Mouse (Mus musculus): ENCODE measurements at regions not wholly inside any gene's neighbourhood (a gene's known extent, or its start where the extent isn't known, plus 50 kb on each side); places are given as distances from the start of the nearest gene placed in this dataset.
A peak's percentile ranks its signal among the peaks of the same experiment; 100 is the strongest.

GRCm38 (mm10) chr3:57910020-57910419 lies 62.1 kb upstream of the Pfn2 start:
- no peak for DNase-seq (ENCODE audit: low spot score in 2 of 2)

GRCm38 (mm10) chr3:57911831-57912596 lies 64.1 kb upstream of the Pfn2 start:
- DNase-seq (ENCODE audit: low spot score in 2 of 2): no peak

DNA sequence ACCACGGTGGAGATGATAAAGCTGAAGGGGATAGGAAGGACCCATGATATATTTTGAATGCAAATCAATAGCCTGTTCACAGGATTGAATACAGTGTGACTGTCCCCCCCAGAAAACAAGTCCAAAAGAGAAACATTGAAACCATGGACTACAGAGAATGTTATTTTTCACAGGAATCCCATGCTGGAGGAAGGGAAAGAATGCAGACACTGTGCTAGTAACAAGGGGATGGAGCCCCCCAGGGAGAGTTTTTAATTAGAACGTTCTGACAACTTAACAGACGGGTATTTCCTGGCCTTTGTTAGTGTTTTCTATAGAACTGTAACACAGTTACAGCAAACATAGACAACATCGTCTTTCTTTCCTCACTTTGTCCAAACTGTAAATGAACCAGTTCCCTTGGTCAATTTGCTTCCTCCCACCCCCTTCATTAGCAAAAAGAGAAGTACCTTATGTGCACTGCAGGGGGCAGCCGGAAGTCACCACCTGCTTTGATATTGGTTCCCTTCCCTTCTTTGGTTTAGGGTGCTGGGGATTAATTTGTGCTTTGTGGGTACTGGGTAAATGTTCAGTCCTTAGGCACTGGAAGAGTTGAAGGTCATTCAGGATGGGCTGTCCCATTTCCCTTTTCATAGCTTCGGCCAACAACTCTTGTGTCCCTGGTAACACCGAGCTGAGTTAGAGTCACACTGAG lies 64.9 kb upstream of the Pfn2 start:
- no peak for DNase-seq (ENCODE audit: low spot score in 2 of 2)

DNA sequence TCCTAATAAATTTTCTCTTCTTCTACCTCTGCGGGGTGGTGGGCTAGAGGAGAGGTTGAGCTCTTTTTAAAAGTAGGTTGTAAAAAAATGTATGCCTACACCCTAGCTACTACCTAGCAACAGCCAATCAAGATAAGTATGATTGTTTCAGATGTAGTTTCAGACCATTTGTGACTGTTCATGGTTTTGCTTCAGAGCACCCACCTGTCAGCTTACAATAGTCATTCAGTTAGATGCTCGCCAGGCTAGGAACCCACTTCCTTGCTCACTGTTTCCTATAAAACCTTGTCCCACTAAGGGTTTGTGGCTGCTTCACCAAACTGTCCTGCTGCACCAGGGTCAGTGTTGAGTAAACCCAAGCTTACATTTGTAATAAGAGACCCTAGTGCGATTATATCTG lies 66.8 kb upstream of the Pfn2 start:
- DNase-seq (ENCODE audit: low spot score in 2 of 2): no peak

DNA sequence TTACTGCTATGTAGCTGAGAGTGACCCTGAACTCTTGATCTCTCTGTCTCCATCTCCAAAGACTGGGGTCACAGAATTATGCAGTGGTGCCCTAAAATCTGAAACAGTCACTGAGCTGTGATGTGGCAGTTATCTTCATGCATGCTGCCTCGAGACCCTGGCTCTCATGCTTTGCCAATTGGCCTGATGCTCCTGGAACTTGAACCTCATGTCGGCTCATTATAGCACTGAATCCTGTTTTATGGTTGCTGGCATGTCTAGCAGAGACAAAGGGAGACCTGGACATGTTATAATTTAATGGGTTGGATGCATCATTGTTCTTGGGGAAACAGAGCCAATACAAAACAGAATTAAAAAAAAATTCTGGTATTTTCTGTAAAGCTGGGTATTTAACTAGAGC lies 71.0 kb upstream of the Pfn2 start:
- DNase-seq (ENCODE audit: low spot score in 2 of 2): no peak

DNA sequence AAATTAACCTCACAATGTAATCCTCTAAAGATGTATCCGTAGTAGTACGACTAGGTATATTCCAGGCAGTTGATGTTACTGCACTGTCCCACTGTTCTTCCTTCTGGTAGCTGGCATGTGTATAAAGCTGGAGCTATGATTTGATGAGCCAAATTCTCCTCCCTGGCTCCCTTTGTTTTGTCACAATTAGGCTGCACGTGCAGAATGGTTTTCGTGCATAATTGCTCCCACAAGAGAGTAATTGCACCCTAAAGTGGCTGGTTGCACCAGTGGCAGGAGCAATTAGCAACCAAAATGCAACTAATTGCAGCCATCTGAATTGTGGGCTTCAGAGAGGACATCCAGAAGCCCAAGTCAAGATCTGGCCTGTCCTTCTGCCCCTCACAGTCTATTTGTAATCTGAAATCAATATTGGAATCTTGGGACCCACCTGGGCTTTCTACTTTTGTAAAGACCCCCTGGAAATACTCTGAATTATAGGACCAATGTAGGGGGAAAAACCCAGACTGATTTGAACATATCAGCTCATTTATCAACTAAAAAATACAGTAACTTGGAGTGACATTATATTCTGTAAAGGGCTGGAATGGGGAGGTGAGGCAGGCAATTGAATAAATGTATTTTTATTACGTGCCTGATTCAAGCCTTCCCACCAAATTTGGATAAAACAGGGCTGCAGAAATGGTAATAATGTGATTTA lies 71.7 kb upstream of the Pfn2 start:
- no peak for DNase-seq (ENCODE audit: low spot score in 2 of 2)

DNA sequence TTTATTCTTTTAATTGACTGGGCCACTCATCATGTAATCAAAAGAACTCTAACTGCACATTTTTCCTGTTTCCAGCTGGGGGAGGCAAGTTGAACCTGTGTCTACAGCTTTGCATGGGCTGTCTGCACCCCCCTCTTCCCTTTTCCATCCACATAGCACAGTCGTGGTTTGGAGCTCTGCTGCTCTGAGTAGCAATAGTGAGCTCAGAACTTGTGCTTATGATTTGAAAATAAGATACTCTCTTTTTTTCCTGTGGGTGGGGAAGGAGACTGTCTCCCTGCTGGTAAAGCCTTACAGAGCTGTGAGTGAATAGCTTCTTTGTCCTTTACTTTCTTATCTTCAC lies 72.2 kb upstream of the Pfn2 start:
- DNase-seq (ENCODE audit: low spot score in 2 of 2): no peak

DNA sequence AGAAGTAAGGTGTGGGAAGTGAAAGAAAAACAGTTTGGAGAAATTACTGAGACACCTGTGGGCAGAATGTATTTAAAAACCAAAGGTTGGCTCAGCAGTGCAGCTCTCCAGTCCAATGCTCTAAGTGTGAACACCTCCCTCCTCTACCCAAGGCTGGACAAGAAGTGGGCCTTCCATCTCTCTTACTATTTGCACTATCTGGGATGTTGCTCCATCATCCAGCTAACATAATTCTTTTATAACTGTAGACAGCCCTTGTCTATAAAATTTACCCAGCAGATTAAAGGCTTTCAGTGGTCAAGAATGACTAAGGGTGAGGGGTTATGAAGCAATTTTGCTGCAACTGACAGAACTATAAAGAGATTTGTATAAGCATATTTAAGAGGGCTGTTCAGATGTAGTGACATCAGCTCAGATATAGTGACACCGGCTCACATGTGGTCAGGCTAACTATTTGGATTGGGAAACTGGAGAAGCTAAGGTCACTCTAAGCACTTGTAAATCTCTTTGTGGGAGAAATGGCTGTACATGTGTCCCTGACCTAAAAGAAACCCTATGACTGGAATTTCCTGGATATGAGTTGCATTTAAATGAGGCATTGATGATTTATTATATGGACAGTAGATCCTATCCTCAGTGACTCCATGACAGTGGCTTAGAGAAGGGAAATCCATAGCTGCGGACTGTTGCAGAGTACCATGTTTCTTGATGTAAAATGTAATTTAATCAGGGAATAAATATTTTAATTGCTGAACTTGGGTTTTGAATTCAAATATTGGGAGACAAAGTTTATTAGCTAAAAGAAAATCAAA lies 73.4 kb upstream of the Pfn2 start:
- no peak for DNase-seq (ENCODE audit: low spot score in 2 of 2)

DNA sequence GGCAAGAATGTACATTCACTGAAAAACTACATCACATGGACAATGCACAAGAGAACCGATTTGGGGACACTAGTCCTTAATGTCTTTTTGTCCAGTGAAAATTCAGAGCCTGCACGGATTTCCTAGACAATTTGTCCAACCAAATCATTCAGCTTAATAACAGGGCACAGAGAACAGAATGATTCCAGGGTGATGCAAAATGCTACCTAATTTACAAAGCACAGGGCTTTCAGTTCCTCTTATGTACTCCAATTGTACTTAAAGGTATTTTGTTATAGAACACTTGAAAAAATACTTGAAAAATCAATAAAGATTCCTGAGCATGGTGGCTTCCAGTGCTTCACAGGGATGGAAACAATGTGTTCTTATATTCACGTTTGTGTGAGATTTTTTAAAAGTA lies 75.2 kb upstream of the Pfn2 start:
- DNase-seq (ENCODE audit: low spot score in 2 of 2): no peak

DNA sequence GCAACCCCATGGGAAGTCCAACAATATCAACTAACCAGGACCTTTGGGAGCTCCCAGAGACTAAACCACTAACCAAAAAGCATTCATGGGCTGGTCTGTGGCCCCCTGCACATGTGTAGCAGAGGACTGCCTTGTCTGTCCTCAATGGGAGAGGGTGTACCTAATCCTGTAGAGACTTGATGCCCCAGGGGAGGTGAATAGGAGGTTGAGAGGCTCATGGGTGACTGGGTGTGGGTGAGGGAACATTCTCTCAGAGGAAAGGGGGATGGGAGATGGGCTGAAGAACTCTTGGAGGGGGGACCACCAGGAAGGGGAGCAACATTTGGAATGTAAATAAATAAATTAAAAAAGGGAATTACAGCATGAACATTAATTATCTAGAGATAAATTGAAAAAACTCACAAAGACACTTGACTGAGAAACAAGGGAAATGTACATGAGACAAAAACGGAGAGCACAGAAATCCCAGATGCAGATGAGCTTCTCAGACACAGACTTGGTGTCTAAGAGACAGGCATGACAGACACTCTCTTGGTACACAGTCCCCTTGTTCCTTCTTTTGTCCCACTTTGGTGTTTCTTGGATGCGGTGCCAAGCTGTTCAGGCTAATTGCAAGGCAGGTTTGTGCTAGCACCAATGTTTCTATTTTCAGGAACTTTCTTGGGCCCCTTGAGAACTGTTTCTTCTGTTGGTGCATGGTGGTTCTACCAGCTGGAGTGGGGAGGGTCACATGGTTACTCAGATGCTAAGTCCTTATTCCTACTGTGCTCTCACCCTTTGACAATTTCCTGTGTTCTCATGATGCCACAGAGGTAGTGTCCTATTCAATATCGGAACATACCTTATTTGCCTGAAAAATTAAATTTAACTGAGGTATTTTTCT lies 85.0 kb upstream of the Pfn2 start:
- DNase-seq (ENCODE audit: low spot score in 2 of 2): no peak

GRCm38 (mm10) chr3:57935042-57935610 lies 87.2 kb upstream of the Pfn2 start:
- no peak for DNase-seq (ENCODE audit: low spot score in 2 of 2)

GRCm38 (mm10) chr3:57940504-57941381 lies 92.9 kb upstream of the Pfn2 start:
- DNase-seq (ENCODE audit: low spot score in 2 of 2): no peak

DNA sequence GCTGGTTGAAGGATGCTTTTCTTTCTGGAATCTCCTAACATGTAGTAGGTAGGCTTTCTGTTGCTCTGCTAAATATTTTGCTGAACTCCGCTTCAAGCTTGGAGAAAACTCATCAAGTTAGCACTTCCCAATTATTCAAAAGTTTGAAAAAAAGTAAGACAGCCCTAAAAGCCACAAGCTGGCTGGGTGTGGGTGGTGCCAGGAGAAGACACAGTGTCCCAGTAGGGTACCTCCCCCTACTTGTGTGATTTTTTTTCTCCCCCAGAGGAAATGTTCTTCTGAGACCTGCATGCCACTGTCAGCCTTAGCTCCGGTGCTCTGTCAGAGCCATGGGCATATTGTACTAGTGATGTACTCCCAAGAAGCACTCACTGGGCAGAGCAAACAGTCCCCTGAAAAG lies 96.8 kb upstream of the Pfn2 start:
- no peak for DNase-seq (ENCODE audit: low spot score in 2 of 2)

DNA sequence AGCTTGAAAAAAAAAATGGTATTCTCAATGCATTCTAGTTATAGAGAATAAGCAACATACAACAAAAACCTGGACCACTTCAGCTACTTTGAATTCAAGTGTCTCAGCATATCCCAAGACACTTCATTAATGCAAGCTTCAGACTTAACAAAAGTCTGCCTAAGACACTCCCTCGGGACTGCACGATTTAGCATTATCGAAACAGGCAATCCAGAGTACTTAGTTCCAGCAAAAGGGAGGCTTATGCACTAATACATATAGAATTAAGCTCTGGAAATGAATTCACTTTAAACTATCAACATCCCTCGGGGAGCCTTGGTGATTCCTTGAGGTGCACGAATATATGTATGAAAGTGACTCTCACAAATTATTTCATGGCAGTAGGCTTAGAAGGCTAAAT lies 97.9 kb upstream of the Pfn2 start:
- no peak for DNase-seq (ENCODE audit: low spot score in 2 of 2)

- DNase-seq (ENCODE audit: low spot score in 2 of 2): no peak
Measured at GRCm38 (mm10) chr3:57947331-57947730, 99.5 kb upstream of the Pfn2 start.

GRCm38 (mm10) chr3:57948720-57949119 lies 100.8 kb upstream of the Pfn2 start:
- no peak for DNase-seq (ENCODE audit: low spot score in 2 of 2)

GRCm38 (mm10) chr3:57950431-57951331 lies 102.8 kb upstream of the Pfn2 start:
- DNase-seq (ENCODE audit: low spot score in 2 of 2): peak; percentile 48 to 68

DNA sequence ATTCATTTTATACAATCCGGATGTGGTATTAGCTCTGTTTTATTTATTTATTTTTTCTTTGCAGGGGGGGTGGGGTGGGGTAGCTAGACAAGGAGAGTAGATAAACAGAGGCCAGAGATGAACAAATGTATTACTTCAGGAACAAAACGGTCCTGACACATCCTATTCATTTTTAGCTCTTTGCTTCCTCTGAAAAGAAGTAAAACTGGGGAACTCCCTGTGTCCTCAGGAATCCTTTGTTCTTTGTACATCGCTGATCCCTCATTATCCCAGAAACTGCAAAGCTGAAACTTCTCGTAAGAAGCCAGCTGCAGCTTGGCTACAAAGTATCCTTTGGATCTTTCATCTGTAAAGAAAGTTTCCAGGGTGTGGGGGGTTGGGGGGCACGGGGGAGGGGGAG lies 103.6 kb upstream of the Pfn2 start:
- no peak for DNase-seq (ENCODE audit: low spot score in 2 of 2)
